Mouse (Mus musculus) gastrocnemius, postnatal 10 days (tissue): ENCODE results near the gene Ctnna3. TPM values are rescaled to one million over a fixed set of nuclear protein-coding genes. Genes with fewer than 3 reads are reported as not detected.
"Not testable (repeated sequence)": the region's sequence is repeated elsewhere in the genome, so short reads cannot be mapped to it uniquely, and the experiment has no call there.

Source experiments
- DNase-seq: peaks from one replicate; pipeline ENCODE4 v3.0.0; 2021; ENCODE audit warnings: mixed read lengths
- total RNA-seq, 2 experiments: library from RNA; stranded (reverse); gene quantifications; 2 replicates each; pipeline ENCODE4 v1.2.3; 2021

Ctnna3 gene
- total RNA-seq, 2 experiments from 2014 or later, result 23.0 to 24.9 TPM

- DNase-seq, result no peak
Observed at GRCm38 (mm10) chr10:64224007-64224406, 794.1 kb downstream of the Ctnna3 start.

GRCm38 (mm10) chr10:64224424-64224823 lies 794.5 kb downstream of the Ctnna3 start:
- no peak for DNase-seq

- not testable (repeated sequence) for DNase-seq
Observed at GRCm38 (mm10) chr10:64225826-64226225, 795.9 kb downstream of the Ctnna3 start.

- DNase-seq, result no peak
Observed at GRCm38 (mm10) chr10:64243421-64243820, 813.5 kb downstream of the Ctnna3 start.

GRCm38 (mm10) chr10:64268156-64268555 lies 838.3 kb downstream of the Ctnna3 start:
- DNase-seq, result no peak

GRCm38 (mm10) chr10:64275143-64275542 lies 845.2 kb downstream of the Ctnna3 start:
- DNase-seq, result no peak

GRCm38 (mm10) chr10:64278836-64279235 lies 848.9 kb downstream of the Ctnna3 start:
- no peak for DNase-seq

GRCm38 (mm10) chr10:64305802-64306201 lies 875.9 kb downstream of the Ctnna3 start:
- no peak for DNase-seq

GRCm38 (mm10) chr10:64311622-64312292 lies 881.9 kb downstream of the Ctnna3 start:
- DNase-seq, result no peak

- no peak for DNase-seq
Observed at GRCm38 (mm10) chr10:64320332-64320731, 890.4 kb downstream of the Ctnna3 start.

GRCm38 (mm10) chr10:64342702-64343379 lies 912.9 kb downstream of the Ctnna3 start:
- DNase-seq, result no peak

GRCm38 (mm10) chr10:64373288-64373687 lies 943.4 kb downstream of the Ctnna3 start:
- DNase-seq, result no peak

- no peak for DNase-seq
Observed at GRCm38 (mm10) chr10:64377751-64378150, 947.9 kb downstream of the Ctnna3 start.

GRCm38 (mm10) chr10:64396579-64396978 lies 966.7 kb downstream of the Ctnna3 start:
- DNase-seq, result no peak

GRCm38 (mm10) chr10:64418396-64418795 lies 988.5 kb downstream of the Ctnna3 start:
- not testable (repeated sequence) for DNase-seq

GRCm38 (mm10) chr10:64438736-64439135 lies 1008.8 kb downstream of the Ctnna3 start:
- no peak for DNase-seq

- no peak for DNase-seq
Observed at GRCm38 (mm10) chr10:64448624-64449023, 1018.7 kb downstream of the Ctnna3 start.

GRCm38 (mm10) chr10:64483281-64483680 lies 1053.4 kb downstream of the Ctnna3 start:
- DNase-seq, result no peak

GRCm38 (mm10) chr10:64489471-64489870 lies 1059.6 kb downstream of the Ctnna3 start:
- no peak for DNase-seq

- no peak for DNase-seq
Observed at GRCm38 (mm10) chr10:64543647-64544046, 1113.7 kb downstream of the Ctnna3 start.

- no peak for DNase-seq
Observed at GRCm38 (mm10) chr10:64544389-64544788, 1114.5 kb downstream of the Ctnna3 start.

GRCm38 (mm10) chr10:64571311-64571710 lies 1141.4 kb downstream of the Ctnna3 start:
- DNase-seq, result no peak

GRCm38 (mm10) chr10:64588116-64588515 lies 1158.2 kb downstream of the Ctnna3 start:
- no peak for DNase-seq

GRCm38 (mm10) chr10:64636760-64637159 lies 1206.9 kb downstream of the Ctnna3 start:
- no peak for DNase-seq
